Mouse (Mus musculus) frontal cortex, adult (tissue): ENCODE data around the gene Liph.
"Not testable (repeated sequence)": the region's sequence is repeated elsewhere in the genome, so short reads cannot be mapped to it uniquely, and the experiment has no call there.

ENCODE experiments used
- ATAC-seq: cut with Nextera tagmentation; 2 replicates; pipeline ENCODE4 v1.9.2; 2017; ENCODE audit warnings: mild to moderate bottlenecking, moderate library complexity, mixed read lengths; ENCODE audit not compliant: low TSS enrichment

The Liph gene

DNA sequence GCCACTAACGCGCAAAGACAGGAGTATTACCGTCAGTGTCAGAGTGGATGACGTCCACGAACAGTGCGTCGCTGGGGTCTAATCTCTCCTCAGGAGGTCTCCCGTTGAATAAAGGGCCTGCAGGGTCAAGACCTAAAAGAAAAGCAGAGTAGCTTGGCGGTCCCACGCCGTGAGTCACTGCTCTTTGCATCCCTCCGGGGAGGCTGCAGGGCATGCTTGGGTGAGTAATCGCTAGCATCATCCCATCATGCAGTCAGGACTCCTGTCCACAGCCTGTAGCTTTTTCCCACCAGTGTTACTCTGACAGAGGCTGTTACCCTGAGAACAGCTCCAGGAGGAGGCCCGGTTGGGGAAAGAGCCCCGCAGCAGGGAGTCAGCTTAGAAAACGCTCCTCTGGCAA, 19.3 kb downstream of the Liph start:
- ATAC-seq: no peak

- ATAC-seq: no peak
Measured at GRCm38 (mm10) chr16:21971446-21971845, 24.0 kb downstream of the Liph start.

DNA sequence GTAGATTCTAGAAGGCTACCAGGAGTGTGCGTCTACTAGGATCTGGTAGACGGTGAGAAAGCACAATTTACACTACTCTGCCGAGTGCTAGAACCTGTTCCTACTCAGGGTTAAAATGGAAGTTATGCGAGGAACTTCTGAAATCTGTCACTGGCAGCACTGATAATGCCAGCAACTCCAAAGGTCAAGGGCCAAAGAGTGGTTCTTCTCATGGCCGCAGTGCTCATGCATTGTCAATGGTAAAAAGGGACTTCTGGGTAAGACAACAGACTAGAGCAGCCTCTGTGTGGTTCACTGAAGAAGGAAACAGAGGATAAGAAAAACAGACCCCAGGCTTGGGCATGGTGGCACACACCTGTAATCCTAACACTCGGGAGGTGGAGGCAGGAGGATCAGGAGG, 24.9 kb downstream of the Liph start:
- no peak for ATAC-seq

DNA sequence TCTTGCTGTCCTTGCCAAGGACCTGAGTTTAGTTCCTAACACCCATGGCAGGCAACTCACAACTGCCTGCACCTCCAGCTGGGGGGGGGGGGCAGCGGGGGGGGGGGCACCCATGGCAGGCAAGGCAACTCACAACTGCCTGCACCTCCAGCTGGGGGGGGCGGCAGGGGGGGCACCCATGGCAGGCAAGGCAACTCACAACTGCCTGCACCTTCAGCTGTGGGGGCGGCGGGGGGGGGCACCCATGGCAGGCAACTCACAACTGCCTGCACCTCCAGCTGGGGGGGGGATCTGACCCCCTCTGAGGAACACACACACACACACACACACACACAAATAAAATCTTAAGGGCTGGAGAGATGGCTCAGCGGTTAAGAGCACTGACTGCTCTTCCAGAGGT, 25.6 kb downstream of the Liph start:
- no peak for ATAC-seq

- ATAC-seq: no peak
Measured at GRCm38 (mm10) chr16:21965576-21965975, 29.9 kb downstream of the Liph start.

- ATAC-seq: peak; percentile 73
Measured at GRCm38 (mm10) chr16:21955591-21955990, 39.9 kb downstream of the Liph start.

GRCm38 (mm10) chr16:21946761-21947715, 48.4 kb downstream of the Liph start, which contains the start of gene Tmem41a:
Gene Tmem41a, minus strand, starts transcription at chr16:21947552.
- ATAC-seq: peak; percentile 96

DNA sequence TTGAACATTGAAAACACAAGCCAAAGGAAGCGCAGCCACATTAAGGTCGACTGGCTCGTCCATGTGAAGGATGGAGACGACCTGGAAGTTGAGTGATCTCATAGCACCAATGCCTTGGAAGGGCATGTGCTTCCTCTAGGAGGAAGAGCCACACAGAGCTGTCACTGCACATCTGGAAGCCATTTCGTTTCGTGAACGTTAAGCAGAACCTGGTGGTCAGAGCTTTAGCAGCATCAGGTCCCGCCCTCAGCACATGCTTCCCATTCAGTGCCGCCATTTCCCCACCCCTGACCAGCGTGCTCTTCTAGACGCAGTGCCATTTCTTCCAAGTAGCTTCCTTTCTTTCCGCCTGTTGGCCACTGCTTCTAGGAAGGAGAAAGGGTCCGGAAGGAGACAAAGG, 67.0 kb downstream of the Liph start:
- no peak for ATAC-seq

- no peak for ATAC-seq
Measured at GRCm38 (mm10) chr16:21916681-21917080, 78.8 kb downstream of the Liph start.

DNA sequence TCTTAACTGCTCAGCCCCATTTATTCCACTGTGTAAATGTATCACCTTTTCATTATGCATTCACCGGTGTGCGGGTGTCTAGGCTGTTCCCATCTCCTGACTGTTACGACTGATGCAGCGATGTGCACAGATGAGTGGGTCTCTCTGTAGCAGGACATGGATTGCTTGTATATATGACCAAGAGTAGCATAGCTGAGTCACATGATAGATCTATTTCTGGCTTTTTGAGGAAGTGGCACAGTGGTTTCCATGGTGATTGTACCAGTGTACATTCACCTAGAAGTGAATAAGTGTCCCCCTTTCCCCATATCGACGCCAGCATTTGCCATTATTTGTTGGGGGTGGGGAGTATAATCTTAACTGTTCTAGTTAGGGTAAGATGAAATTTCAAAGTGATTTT, 82.1 kb downstream of the Liph start:
- peak; percentile 57; the same call in 1 of the 2 replicates for ATAC-seq

- ATAC-seq: not testable (repeated sequence)
Measured at GRCm38 (mm10) chr16:21908906-21909305, 86.6 kb downstream of the Liph start.

DNA sequence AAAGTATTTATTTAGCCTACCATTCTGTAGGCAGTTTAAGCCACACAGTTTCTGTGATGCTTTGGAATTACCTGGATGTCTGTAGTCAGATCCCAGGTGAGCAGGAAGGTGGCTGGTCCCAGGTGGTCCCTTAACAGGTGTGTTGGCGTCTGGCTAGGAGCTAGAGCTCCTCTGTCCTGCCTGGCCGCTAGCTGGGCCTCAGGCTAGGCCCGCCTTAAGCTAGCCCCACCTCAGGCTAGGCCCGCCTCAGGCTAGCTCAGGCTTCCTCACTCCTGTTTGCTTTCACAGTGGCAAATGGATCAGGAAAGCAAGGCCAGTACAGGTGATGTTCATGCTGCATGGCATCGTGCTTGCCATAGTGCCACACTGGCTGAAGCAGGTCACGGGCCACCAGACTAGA, 88.6 kb downstream of the Liph start:
- ATAC-seq: no peak

DNA sequence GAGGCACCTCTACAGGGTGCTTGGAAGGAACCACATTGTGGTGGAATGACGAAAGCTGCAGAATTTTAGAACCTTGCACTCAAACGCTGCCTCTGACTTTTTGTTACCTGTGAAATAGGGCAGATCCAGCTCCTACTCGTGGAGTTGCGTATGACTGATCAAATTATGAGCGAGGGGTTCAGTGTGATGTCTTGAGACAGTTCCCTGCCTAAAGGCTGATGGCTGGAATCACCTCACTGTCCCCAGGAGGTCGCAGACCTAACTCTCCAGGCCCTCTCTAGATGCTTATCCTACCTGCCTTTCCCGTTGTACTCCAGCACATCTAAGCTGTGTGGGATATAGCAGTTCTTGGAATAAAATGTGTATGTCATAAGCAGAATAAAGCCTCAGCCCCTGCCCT, 89.5 kb downstream of the Liph start:
- ATAC-seq: no peak

DNA sequence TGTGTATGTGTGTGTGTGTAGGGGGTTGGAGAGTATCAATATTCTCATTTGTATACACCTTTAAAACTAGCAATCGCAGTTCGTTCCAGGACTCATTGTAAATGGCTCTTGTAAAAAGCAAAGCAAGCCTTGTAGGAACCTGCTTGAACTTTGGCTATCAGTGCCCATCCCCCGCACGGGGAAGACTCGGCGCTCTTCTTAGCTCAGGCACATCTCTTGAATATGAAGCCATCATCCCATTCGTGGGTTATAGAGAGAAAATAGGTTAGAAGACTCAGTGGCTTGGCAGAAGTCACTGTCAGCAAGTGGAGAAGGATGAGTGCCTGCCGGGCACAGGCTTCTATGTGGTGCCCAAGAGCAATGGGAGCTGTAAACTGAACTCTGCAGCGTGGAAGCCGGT, 90.8 kb downstream of the Liph start:
- ATAC-seq: no peak
